Comparison of ENCODE assay signal across 10 mouse cellular contexts in the genomic region with DNA sequence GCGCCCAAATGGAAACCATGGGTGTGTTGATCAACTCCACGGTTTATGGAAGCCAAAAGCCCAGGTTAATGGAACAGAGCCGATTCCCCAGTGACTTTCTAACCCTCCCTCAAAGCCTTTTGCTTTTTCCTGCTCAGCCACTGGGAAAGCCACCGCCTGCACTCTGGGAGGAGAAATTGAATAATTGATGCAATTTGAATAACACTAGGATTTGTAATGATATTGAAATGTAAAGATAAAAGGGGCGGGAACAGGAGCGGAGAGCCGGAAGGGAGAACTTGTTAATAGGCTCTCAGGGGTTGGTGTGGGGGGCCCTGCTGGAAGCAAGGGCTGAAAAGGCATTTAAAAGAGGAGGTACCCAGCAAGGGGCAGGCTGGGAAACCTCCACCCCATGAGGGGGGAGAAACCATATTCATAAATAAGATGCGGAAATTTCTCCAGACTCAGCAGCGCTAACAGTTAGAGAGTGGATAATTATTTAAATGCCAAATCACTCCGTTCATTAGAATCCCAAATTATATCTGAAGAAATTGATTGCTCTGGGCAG. TPM values are rescaled to one million over a fixed set of nuclear protein-coding genes. Genes with fewer than 3 reads are reported as not detected.
DNase-seq lines count a peak whose midpoint lies in the region; ATAC-seq and TF ChIP-seq lines count a peak whose summit lies in the region.
"Had no signal": no experiment of that assay in that cellular context is flagged by ENCODE, and none has a peak within 500 bp of the region (broad histone marks: within the 10 kb centered on the region; RNA-seq: fewer than 3 reads in every experiment).

No protein-coding gene starts in this region.

- H3K4me2 ChIP-seq in lung, embryonic 14.5 days: peak overlapping the region; percentile 51
- no peak overlapping the region for H3K4me2 ChIP-seq in lung, postnatal 0 days (replicated peaks; ENCODE audit: low read depth, low read length)
- H3K4me2 ChIP-seq in forebrain, embryonic 12.5 days: peak overlapping the region; percentile 39
- H3K4me2 ChIP-seq in stomach, embryonic 14.5 days (replicated peaks; ENCODE audit: low read depth, low read length): peak overlapping the region; percentile 31

- no peak for ATAC-seq in lung, embryonic 14.5 days (ENCODE audit: insufficient read depth)
- ATAC-seq in lung, postnatal 0 days: no peak
- ATAC-seq in forebrain, embryonic 12.5 days (ENCODE audit: low FRiP score): no peak
- no peak for ATAC-seq in stomach, embryonic 14.5 days (ENCODE audit: insufficient number of reproducible peaks, insufficient read depth, low FRiP score, low read depth)
- ATAC-seq in erythroid progenitor cell, adult 5-6 weeks (replicated peaks; ENCODE audit: low FRiP score, poor library complexity, severe bottlenecking): no peak
- ATAC-seq: liver, postnatal 0 days had no signal

- H3K27ac ChIP-seq in lung, embryonic 14.5 days (ENCODE audit: low read depth): no peak overlapping the region
- no peak overlapping the region for H3K27ac ChIP-seq in lung, postnatal 0 days (ENCODE audit: low read length)
- H3K27ac ChIP-seq in forebrain, embryonic 12.5 days: peak overlapping the region; percentile 20; the same call in 1 of the 2 replicates
- H3K27ac ChIP-seq in limb, embryonic 10.5 days: 0 out of 2 replicates have a peak overlapping the region, but pooled peaks have one; percentile 0
- no peak overlapping the region for H3K27ac ChIP-seq in stomach, embryonic 14.5 days (ENCODE audit: low read length)

- H3K9me3 ChIP-seq in lung, embryonic 14.5 days (ENCODE audit: low read depth, low read length): no peaks in the 10 kb centered on the region
- H3K9me3 ChIP-seq in lung, postnatal 0 days (ENCODE audit: low read length): no peaks in the 10 kb centered on the region
- H3K9me3 ChIP-seq in forebrain, embryonic 12.5 days: no peaks in the 10 kb centered on the region
- H3K9me3 ChIP-seq in limb, embryonic 10.5 days (replicated peaks): no peaks in the 10 kb centered on the region
- H3K9me3 ChIP-seq in stomach, embryonic 14.5 days (ENCODE audit: control insufficient read depth, low read depth, low read length): no peaks in the 10 kb centered on the region

- no peak for TF ChIP-seq EP300 in lung, postnatal 0 days (IDR thresholded peaks at IDR 0.05)

- 10% methylated on average over 10 of the region's 10 CpGs for WGBS in lung, embryonic 14.5 days
- WGBS in lung, postnatal 0 days: 11% methylated on average over 10 of the region's 10 CpGs
- 9% methylated on average over 10 of the region's 10 CpGs for WGBS in forebrain, embryonic 12.5 days
- WGBS in limb, embryonic 10.5 days: 11% methylated on average over 10 of the region's 10 CpGs
- 10% methylated on average over 10 of the region's 10 CpGs for WGBS in stomach, embryonic 14.5 days

- 0 out of 2 replicates have a peak, but pooled peaks cover 5% of the 10 kb centered on the region for H3K4me1 ChIP-seq in lung, embryonic 14.5 days (ENCODE audit: insufficient read depth)
- H3K4me1 ChIP-seq in lung, postnatal 0 days (ENCODE audit: insufficient read depth, low read depth, low read length): no peaks in the 10 kb centered on the region
- H3K4me1 ChIP-seq in forebrain, embryonic 12.5 days: peaks cover 20% of the 10 kb centered on the region
- peaks cover 33% of the 10 kb centered on the region for H3K4me1 ChIP-seq in limb, embryonic 10.5 days
- peaks cover 8% of the 10 kb centered on the region for H3K4me1 ChIP-seq in stomach, embryonic 14.5 days (ENCODE audit: control insufficient read depth, insufficient read depth, low read length)

- no peak for TF ChIP-seq CTCF in lung, embryonic 14.5 days (IDR thresholded peaks at IDR 0.05; ENCODE audit: low read depth)
- TF ChIP-seq CTCF in lung, postnatal 0 days (IDR thresholded peaks at IDR 0.05): no peak

- no peaks in the 10 kb centered on the region for H3K36me3 ChIP-seq in lung, embryonic 14.5 days (ENCODE audit: insufficient read depth)
- H3K36me3 ChIP-seq in lung, postnatal 0 days (ENCODE audit: insufficient read depth, low read length): no peaks in the 10 kb centered on the region
- H3K36me3 ChIP-seq in forebrain, embryonic 12.5 days (replicated peaks): no peaks in the 10 kb centered on the region
- H3K36me3 ChIP-seq in limb, embryonic 10.5 days: no peaks in the 10 kb centered on the region
- no peaks in the 10 kb centered on the region for H3K36me3 ChIP-seq in stomach, embryonic 14.5 days (ENCODE audit: control insufficient read depth, insufficient read depth, low read length)

- peaks cover 9% of the 10 kb centered on the region; the same call in 1 of the 2 replicates for H3K27me3 ChIP-seq in lung, embryonic 14.5 days (ENCODE audit: insufficient read depth, low read length)
- H3K27me3 ChIP-seq in lung, postnatal 0 days (replicated peaks; ENCODE audit: insufficient read depth, low read length): no peaks in the 10 kb centered on the region
- peaks cover 22% of the 10 kb centered on the region for H3K27me3 ChIP-seq in forebrain, embryonic 12.5 days
- H3K27me3 ChIP-seq in limb, embryonic 10.5 days (ENCODE audit: low read depth, poor library complexity, severe bottlenecking): peaks cover 60% of the 10 kb centered on the region
- H3K27me3 ChIP-seq in stomach, embryonic 14.5 days (ENCODE audit: control insufficient read depth, insufficient read depth, low read length): 0 out of 2 replicates have a peak, but pooled peaks cover 3% of the 10 kb centered on the region

- no peak for DNase-seq in lung, embryonic 14.5 days
- DNase-seq in lung, postnatal 0 days (ENCODE audit: low spot score): no peak
- no peak for DNase-seq in limb, embryonic 10.5 days (ENCODE audit: low spot score)
- no peak for DNase-seq in natural killer cell, adult 2 months (ENCODE audit: low spot score in 2 of 2)
- no peak for DNase-seq in cerebellum, adult 18-20 months
- DNase-seq: adrenal gland, postnatal 36 days; liver, postnatal 0 days had no signal

- H3K9ac ChIP-seq in lung, embryonic 14.5 days: no peak overlapping the region
- H3K9ac ChIP-seq in lung, postnatal 0 days (replicated peaks; ENCODE audit: low read depth): no peak overlapping the region
- no peak overlapping the region for H3K9ac ChIP-seq in forebrain, embryonic 12.5 days
- H3K9ac ChIP-seq in stomach, embryonic 14.5 days (replicated peaks; ENCODE audit: low read depth, low read length): no peak overlapping the region
- H3K9ac ChIP-seq: liver, postnatal 0 days had no signal

- no peak overlapping the region for H3K4me3 ChIP-seq in lung, embryonic 14.5 days (ENCODE audit: low read depth, low read length)
- no peak overlapping the region for H3K4me3 ChIP-seq in lung, postnatal 0 days (ENCODE audit: low read depth, low read length)
- H3K4me3 ChIP-seq in forebrain, embryonic 12.5 days (replicated peaks): no peak overlapping the region; the same call in 1 of the 2 replicates
- peak overlapping the region; percentile 2; the same call in 1 of the 2 replicates for H3K4me3 ChIP-seq in limb, embryonic 10.5 days
- no peak overlapping the region for H3K4me3 ChIP-seq in stomach, embryonic 14.5 days (ENCODE audit: low read depth, low read length)

RNA-seq across cellular contexts. Expression of a gene that starts 53.8 kb away (rescaled TPM):
- polyA plus RNA-seq in lung, embryonic 14.5 days (2014; fragmentation: Nextera tagmentation; extraction: Ambion mirVana): 2.3 and 2.5 TPM in 2 replicates
- 1.9 and 2.3 TPM in 2 replicates for polyA plus RNA-seq in lung, postnatal 0 days (2015; fragmentation: Nextera tagmentation; extraction: Ambion mirVana)
- polyA plus RNA-seq in forebrain, embryonic 12.5 days (2016; fragmentation: Nextera tagmentation; extraction: Ambion mirVana): 6.9 and 10.2 TPM in 2 replicates
- polyA plus RNA-seq in limb, embryonic 10.5 days (2016; fragmentation: Nextera tagmentation; extraction: Ambion mirVana): 1.4 and 1.9 TPM in 2 replicates
- polyA plus RNA-seq in stomach, embryonic 14.5 days (2014; fragmentation: Nextera tagmentation; extraction: Ambion mirVana): 2.8 and 2.9 TPM in 2 replicates
- 2.9 TPM in 1 of 2 replicates, not detected in the other for total RNA-seq in erythroid progenitor cell, adult 5-6 weeks (2015; ENCODE audit: low replicate concordance)
- 0.39 TPM in 1 of 2 replicates, not detected in the other for total RNA-seq in erythroid progenitor cell, adult 5-6 weeks (2017; ENCODE audit: low replicate concordance)

Comparison
In these comparisons a context has a peak if more than half of its experiments do, and no peak if none do; other contexts are left out.
1. H3K27ac ChIP-seq: peak in forebrain, embryonic 12.5 days (single experiment) and limb, embryonic 10.5 days (single experiment); none in lung, embryonic 14.5 days (single experiment), lung, postnatal 0 days (single experiment) and stomach, embryonic 14.5 days (single experiment).